Mouse (Mus musculus): ENCODE data around the gene Kcnj14.

- TF ChIP-seq CTCF (IDR thresholded peaks at IDR 0.05), result no peak
- TF ChIP-seq EP300 (IDR thresholded peaks at IDR 0.05), result no peak
These were observed 8.7 kb upstream of the Kcnj14 start for GRCm38 (mm10) chr7:45833148-45833790.

Measured in lung, postnatal 0 days (tissue).